ENCODE assay signal across 9 mouse cellular contexts in genomic region chr4:127935369-127935768, GRCm38 (mm10). TPM values are rescaled to one million over a fixed set of nuclear protein-coding genes. Genes with fewer than 3 reads are reported as not detected.
DNase-seq lines count a peak whose midpoint lies in the region; ATAC-seq lines count a peak whose summit lies in the region.
"Had no signal": no experiment of that assay in that cellular context is flagged by ENCODE, and none has a peak within 500 bp of the region (broad histone marks: within the 10 kb centered on the region; RNA-seq: fewer than 3 reads in every experiment).

No protein-coding gene starts in this region.

- no peaks in the 10 kb centered on the region for H3K4me1 ChIP-seq in heart, embryonic 10.5 days
- no peaks in the 10 kb centered on the region for H3K4me1 ChIP-seq in neural tube, embryonic 11.5 days (ENCODE audit: control insufficient read depth, insufficient read depth, low read length)
- H3K4me1 ChIP-seq: hindbrain, embryonic 15.5 days had no signal

- H3K27ac ChIP-seq in heart, embryonic 10.5 days = no peak overlapping the region
- H3K27ac ChIP-seq in neural tube, embryonic 11.5 days (ENCODE audit: low read depth, low read length) = no peak overlapping the region
- H3K27ac ChIP-seq: hindbrain, embryonic 15.5 days had no signal

- WGBS in heart, embryonic 10.5 days = 51% methylated on average over 3 of the region's 3 CpGs
- 55% methylated on average over 3 of the region's 3 CpGs for WGBS in neural tube, embryonic 11.5 days

- no peak overlapping the region for H3K4me2 ChIP-seq in neural tube, embryonic 11.5 days (ENCODE audit: low read depth)
- H3K4me2 ChIP-seq: hindbrain, embryonic 15.5 days had no signal

- no peak overlapping the region for H3K9ac ChIP-seq in neural tube, embryonic 11.5 days (ENCODE audit: low read length)
- H3K9ac ChIP-seq: hindbrain, embryonic 15.5 days had no signal

- H3K27me3 ChIP-seq in heart, embryonic 10.5 days (ENCODE audit: insufficient read depth, poor library complexity, severe bottlenecking) = 0 out of 2 replicates have a peak, but pooled peaks cover 3% of the 10 kb centered on the region
- H3K27me3 ChIP-seq in neural tube, embryonic 11.5 days (ENCODE audit: control insufficient read depth, insufficient read depth, low read length) = no peaks in the 10 kb centered on the region
- H3K27me3 ChIP-seq: hindbrain, embryonic 15.5 days had no signal

- H3K36me3 ChIP-seq in heart, embryonic 10.5 days = no peaks in the 10 kb centered on the region
- no peaks in the 10 kb centered on the region for H3K36me3 ChIP-seq in neural tube, embryonic 11.5 days (ENCODE audit: control insufficient read depth, insufficient read depth, low read length)
- H3K36me3 ChIP-seq: hindbrain, embryonic 15.5 days had no signal

- H3K9me3 ChIP-seq in heart, embryonic 10.5 days = no peaks in the 10 kb centered on the region
- no peaks in the 10 kb centered on the region for H3K9me3 ChIP-seq in neural tube, embryonic 11.5 days (ENCODE audit: control insufficient read depth, low read length)
- H3K9me3 ChIP-seq: hindbrain, embryonic 15.5 days had no signal

- no peak for ATAC-seq in neural tube, embryonic 11.5 days (ENCODE audit: insufficient read depth, low FRiP score, low TSS enrichment)
- ATAC-seq in megakaryocyte-erythroid progenitor cell, adult 5-6 weeks (replicated peaks; ENCODE audit: low FRiP score, low TSS enrichment, poor library complexity, severe bottlenecking) = no peak

- DNase-seq in heart, postnatal 4 days = peak; percentile 20
- DNase-seq in heart, embryonic 10.5 days (ENCODE audit: low spot score) = no peak
- peak; percentile 8 for DNase-seq in right cerebral cortex, postnatal 4 days
- no peak for DNase-seq in right cerebral cortex, postnatal 14 days
- peak; percentile 36 for DNase-seq in embryo, embryonic 9.5 days (ENCODE audit: extremely low spot score)
- DNase-seq in neural tube, embryonic 11.5 days (ENCODE audit: low spot score) = peak; percentile 40
- no peak for DNase-seq in thymus, postnatal 36 days

- H3K4me3 ChIP-seq in heart, embryonic 10.5 days = no peak overlapping the region
- H3K4me3 ChIP-seq in neural tube, embryonic 11.5 days (ENCODE audit: low read depth, low read length) = no peak overlapping the region
- H3K4me3 ChIP-seq: hindbrain, embryonic 15.5 days had no signal

RNA-seq across cellular contexts. Expression of gene CK137956, which starts 35.4 kb away (rescaled TPM):
- not detected for total RNA-seq in heart, postnatal 4 days (2021)
- not detected in 2 replicates for polyA plus RNA-seq in heart, embryonic 10.5 days (2016; fragmentation: Nextera tagmentation; extraction: Ambion mirVana)
- polyA plus RNA-seq in neural tube, embryonic 11.5 days (2014; fragmentation: Nextera tagmentation; extraction: Ambion mirVana) = 0.48 and 0.50 TPM in 2 replicates
- total RNA-seq in megakaryocyte-erythroid progenitor cell, adult 5-6 weeks (2014; fragmentation: Nextera tagmentation) = not detected in 2 replicates
- total RNA-seq in megakaryocyte-erythroid progenitor cell, adult 5-6 weeks (2017) = not detected in 2 replicates

RNA-seq across cellular contexts. Expression of gene Csmd2, which starts 52.3 kb away (rescaled TPM):
- total RNA-seq in heart, postnatal 4 days (2021) = under 1 TPM; 0.14 to 0.16 TPM
- polyA plus RNA-seq in heart, embryonic 10.5 days (2016; fragmentation: Nextera tagmentation; extraction: Ambion mirVana) = 0.04 and 0.26 TPM in 2 replicates
- 1.1 and 1.4 TPM in 2 replicates for polyA plus RNA-seq in neural tube, embryonic 11.5 days (2014; fragmentation: Nextera tagmentation; extraction: Ambion mirVana)
- total RNA-seq in megakaryocyte-erythroid progenitor cell, adult 5-6 weeks (2014; fragmentation: Nextera tagmentation) = not detected in 2 replicates
- not detected in 2 replicates for total RNA-seq in megakaryocyte-erythroid progenitor cell, adult 5-6 weeks (2017)

Comparison
In these comparisons a context has a peak if more than half of its experiments do, and no peak if none do; other contexts are left out.
1. DNase-seq: peak in heart, postnatal 4 days (single experiment), right cerebral cortex, postnatal 4 days (single experiment), embryo, embryonic 9.5 days (single experiment) and neural tube, embryonic 11.5 days (single experiment); none in heart, embryonic 10.5 days (single experiment), right cerebral cortex, postnatal 14 days (single experiment) and thymus, postnatal 36 days (0 of 2).